Mouse (Mus musculus) left cerebral cortex, adult 18-20 months (tissue): ENCODE measurements around the gene Tnip2. TPM values are rescaled to one million over a fixed set of nuclear protein-coding genes. Genes with fewer than 3 reads are reported as not detected.

Source experiments
- DNase-seq, 2 experiments: peaks; one replicate each; pipeline ENCODE4 v3.0.0; 2021 to 2022; ENCODE audit warnings: low spot score in 2 of 2, mixed read lengths in 1 of 2
- total RNA-seq, 2 experiments: library from RNA; stranded (reverse); gene quantifications; 2 replicates each; pipeline ENCODE4 v1.2.3; 2021

Gene Tnip2
- total RNA-seq, 2 experiments from 2014 or later: 20.2 to 22.0 TPM

DNA sequence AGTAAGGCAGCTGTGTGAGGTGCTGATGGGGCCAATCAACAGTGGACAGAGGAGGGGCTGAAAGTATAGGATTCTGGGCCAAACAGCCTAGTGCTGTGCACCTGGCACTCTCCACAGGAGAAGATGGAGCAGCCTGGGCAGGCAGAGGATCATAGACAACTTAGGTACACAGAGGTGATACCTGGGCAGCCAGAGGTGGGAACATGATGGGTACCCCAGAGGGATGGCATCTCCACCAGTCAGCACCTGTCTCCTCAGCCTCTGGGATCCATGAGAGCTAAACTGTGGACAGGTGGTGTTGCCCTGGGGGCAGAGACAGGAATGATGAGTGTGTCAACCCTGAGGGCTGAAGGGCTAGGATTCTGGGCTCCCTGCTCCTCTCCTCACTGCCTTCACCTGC lies 10.7 kb upstream of the Tnip2 start:
- no peak for DNase-seq

DNA sequence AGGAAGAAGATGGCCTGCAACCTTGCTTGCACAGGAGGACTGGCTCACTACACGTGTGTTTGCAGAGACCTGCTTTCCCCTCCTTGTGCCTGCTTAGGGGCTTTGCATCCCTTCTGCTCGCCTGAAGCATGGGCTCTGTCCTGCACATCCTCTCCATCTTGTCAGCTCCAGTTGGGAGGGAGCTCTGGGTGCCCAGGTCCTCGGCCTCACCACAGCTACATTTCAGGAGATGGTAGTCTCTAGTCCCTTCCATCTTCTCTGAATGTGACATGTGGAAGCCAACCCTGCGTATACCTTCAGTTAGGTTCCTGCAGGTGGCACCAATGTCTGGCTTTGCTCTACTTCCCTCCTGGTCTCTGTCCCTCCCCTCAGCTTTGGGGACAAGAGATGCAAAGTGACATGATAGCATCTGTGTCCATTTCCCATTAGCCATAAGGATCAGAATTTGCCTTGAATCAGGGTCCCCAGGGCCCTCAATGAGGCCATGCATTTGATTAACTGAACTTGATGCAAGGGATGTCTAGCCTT lies 10.2 kb upstream of the Tnip2 start:
- DNase-seq: no peak

DNA sequence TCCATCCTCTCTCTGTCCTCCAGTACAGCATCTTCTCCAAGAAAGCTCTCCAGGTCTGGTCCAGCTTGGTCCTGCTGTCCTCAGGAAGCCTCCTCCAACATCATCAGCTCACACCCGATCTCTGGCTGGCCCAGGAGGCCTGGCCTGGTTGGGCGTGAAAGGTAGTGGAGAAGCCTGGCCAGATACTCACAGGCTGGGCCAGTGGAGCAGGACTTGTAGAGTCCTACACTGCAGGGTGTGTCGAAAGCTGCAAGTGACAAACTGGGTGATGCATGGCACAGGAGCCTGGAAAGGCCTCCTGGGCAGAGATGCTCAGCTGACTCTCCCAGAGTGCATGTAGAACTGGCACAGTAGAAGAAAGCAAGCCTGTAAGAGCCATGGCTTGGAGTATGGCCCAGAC lies 7.5 kb upstream of the Tnip2 start:
- no peak for DNase-seq

DNA sequence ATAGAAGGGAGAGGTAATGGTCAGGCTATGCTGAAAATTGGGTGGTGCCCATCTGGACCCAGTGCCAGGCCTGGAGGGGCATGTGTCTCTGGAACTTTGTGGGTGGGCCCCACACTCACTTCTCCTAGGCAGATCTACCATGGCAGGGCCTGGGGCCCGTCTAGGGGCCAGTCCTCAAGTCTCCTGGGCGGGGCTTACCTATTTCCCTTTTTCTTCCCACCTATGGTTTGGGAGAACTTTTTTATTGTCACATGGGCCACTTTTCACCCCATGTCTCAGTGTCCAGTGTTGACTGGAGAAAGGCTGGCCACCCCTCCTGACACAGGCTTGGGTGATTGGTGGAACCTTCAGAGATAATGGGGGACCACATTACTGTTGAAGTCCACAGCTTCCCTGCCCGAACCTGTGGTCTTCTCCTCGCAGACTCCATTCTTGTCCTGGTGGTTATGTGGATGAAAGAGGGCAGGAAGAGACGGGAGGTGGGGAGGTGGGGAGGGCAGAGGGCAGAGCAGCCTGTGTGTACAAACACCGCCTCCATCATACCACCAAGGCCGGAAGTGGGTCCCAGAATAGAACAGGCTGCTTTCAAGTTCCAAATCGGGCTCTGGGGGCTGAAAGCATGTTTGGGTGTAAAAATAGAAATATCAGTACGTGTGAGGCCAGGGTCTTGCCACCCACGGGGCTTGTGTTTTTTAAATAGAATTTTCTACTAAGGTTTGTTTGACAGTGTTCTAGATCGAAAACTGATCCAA lies 6.8 kb upstream of the Tnip2 start:
- no peak for DNase-seq

DNA sequence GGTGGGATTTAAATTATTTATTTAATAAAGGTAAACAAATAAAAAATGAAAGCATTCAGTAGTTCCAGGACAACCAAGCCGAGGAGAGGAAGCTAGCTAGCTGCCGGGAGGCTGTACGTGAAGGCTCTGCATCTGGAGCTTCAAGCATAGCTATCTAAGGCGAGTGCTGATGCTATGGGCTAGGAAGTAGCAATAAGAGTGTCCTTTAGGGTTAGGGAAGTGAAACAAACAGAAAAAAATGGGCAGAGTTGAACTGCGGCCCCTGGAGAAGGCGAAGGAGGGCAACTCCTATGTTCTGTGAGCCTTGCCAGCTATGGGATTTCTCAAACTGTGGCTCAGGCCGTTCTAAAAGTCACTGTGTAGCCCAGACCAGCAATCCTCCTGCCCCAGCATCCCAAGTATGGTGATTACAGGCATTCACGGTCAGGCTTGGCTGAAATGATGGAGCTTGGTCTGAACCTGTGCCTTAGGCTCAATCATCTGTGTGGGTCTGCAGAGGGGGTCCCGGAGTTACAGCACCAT lies 5.7 kb upstream of the Tnip2 start:
- no peak for DNase-seq

DNA sequence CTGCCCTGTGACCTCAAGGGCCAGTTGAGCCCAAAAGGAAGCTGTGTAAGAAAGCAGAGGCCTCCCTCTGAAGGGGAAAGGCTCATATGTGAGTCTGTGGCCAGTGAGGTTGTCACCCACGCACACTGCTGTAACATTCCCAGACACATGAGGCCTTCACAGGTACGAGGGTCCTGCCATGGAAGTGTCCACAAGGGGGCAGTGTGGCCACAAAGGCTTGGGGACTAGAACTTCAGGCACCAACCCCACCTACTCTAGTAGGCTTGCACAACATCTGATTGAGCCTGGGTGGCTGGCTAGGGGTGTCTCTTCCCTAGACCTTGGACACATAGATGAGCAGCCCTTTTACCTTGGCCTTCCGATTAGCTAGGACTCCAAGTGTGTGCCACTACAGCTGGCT lies 4.1 kb upstream of the Tnip2 start:
- peak; percentile 72 to 85 for DNase-seq

DNA sequence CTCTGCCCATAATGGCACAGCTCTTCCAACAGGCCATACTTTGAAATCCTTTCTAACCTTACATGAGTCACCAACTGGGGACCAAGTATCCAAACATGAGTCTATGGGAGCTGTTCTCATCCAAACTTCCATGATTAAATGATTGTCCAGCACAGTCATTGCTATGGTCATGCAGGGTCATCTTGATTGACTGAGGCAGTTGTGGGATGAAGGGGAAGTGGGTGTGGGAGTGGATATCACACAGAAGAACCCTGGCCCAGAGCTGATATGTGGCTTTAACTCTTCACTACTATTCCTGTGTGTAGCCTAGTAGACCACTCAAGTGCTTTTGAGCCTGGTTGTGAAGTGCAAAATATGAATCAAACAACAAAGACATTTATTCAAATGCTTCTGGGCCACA lies 1.3 kb upstream of the Tnip2 start:
- DNase-seq: no peak

DNA sequence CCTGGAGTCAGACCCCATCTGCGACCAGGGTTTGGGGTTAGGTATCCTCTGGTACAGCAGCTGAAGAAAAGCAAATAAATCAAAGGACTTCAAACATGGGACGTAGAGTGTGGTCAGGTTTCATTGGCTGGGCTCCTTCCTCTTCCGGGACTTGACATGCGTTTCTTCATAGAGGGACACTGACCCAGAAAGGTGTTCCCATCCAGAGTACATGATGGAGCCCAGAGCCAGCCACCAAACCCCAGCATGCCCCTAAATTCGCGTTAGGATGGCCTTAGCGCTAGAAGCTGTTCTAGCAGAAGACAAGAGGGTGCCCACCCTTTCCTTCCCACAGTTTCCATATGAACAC lies 401 bp upstream of the Tnip2 start:
- no peak for DNase-seq

DNA sequence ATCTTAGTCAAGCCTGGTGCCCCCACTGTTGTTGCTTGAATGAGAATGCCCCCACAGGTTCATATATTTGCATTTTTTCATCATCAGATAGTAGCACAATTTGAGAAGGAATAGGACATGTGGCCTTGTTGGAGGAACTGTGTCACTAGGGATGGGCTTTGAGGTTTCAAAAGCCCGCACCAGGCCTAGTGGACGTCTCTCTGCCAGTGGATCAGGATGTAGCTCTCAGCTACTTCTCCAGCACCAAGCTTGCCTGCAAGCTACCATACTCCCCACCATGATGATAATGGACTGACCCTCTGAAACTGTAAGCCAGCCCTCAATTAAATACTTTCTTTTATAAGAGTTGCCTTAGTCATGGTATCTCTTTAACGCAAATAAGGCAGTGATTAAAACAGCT lies 1.3 kb downstream of the Tnip2 start:
- DNase-seq: no peak

DNA sequence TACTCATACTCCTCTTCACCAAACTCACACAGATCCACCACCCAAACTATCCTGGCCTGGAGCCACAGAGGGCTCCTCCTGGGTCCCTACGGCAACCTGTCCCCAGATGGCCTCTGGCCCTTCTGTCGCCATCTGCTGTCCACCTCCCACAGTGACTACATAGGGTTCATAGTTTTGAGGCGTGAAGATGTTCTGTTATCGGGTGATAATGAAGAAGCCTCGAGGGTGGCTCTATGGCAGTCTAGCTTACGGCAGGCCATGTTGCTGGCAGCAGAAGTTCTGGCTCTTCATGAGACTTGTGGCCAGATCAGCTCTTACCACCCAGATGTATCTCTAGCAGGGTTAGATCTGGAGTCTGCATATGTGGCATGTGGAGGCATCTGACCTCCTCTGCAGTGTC lies 11.0 kb downstream of the Tnip2 start:
- DNase-seq: no peak

DNA sequence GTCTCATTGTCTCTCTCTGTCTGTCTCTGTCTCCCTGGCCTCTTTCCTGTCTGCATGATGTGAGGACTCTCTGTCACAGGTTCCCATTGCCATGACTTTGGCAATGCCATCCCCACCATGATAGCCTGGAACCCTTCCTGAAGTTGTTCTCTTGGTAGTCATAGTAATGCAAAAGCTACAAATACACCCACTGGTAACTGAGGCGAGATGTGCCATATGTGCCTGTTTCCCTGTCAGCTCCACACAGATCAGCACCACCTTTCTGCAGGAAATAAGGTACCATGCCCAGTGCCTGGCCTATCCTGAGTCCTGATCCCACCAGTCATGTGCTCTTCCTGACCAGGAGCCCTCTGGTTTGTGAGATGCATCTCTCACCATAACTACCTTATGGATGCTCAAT lies 11.4 kb downstream of the Tnip2 start:
- no peak for DNase-seq

DNA sequence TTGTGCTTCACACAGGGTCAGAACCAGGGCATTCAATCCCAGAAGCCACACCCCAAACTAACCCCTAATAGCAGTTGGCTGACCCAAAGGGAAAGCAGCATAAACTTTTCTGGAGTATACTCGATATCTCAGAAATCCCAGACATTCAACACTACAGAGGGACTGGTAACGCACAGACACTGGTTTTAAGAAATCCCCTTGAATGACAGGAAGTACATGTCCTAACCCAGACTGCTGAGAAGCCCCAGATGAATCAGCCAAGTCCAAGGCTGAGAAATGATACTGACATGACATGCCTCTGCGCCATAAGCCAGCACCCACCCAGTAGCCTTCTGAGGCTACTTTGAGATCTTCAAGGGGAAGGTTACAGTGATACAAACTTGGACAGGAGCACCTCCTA lies 12.2 kb downstream of the Tnip2 start:
- DNase-seq: no peak

DNA sequence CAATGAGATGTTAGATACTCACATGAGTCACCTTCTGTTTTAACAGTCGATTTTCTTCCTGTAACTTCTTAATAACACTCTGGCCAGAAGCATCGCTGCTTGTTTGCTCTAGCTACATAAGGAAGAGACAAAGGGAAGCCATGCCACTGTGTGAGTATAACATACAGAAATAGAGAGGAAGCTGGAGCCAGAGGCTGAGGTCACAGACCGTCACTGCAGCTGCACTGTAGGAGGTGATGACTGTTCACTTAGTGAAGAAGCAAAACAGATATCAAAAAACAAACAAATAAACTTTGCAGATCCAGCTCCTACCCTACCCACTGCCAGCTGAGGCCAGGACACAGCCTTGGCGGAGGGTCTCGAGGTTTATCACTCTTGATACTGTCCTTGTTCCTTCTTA lies 12.9 kb downstream of the Tnip2 start:
- no peak for DNase-seq

DNA sequence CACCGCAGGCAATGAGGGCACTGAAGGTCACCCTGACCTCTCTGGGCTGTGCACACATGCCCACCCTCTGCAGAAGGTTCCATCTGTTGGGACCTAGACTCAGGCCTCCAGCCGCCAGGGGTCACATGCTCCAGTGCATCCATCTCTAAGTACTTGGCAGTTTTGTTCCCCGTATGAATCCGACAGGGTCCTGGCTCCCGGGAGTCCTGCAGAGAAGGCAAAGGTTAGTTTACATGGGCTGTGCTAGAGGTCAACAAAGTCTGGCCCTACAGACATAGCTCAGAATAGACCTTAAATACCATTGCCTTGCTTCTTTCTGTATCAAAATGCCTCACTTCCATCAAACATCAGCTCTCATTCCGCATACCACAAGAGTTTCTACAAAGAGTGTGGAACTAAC lies 17.0 kb downstream of the Tnip2 start:
- DNase-seq: no peak

DNA sequence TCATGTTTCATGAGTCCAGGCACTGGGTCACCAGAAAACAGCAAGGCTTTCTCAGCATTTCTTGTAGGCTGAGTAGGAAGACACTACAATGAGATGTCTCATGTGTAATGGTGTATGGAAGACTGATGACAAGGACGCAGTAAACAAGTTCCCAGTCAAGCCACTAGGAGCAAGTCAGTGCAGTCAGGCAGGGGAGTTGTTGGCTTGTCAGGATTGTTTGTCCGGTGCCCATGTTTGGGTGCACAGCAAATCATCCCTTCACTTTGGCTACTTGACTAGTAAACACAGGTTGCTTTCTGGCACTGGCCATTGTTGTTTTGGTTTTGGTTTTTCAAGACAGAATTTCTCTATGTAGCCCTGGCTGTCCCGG lies 24.4 kb downstream of the Tnip2 start:
- DNase-seq: no peak

DNA sequence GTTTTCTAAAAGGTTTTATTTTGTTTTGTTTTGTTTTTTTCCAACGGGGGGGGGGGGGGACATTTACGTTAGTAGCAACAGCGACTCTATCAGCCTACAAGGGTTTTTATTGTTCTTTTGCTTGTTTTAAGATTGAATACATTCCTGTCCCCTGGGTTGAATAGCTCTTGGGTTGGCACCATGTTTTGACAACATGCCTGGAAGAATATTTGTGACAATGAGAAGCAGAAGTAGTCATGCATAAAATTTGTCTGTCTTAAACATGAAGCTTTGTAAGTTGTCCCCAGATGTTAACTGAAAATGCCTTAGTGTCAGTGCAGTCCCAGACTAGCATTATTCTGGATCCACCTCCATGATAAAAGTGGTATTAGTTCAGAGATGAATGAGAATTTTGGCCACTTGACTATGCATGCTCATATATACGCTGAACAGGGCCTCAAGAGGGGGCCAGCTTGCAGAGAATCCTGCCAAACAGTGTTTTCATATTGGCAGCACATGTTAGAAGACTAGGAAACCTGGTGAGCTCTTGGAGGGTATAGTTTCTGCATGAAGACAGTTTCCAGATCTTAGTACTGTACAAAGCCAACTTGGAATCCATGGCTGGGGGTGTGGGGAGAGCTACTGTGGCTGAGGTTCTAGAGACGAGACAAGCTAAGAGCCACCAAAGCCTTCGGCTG lies 24.9 kb downstream of the Tnip2 start:
- DNase-seq: no peak

DNA sequence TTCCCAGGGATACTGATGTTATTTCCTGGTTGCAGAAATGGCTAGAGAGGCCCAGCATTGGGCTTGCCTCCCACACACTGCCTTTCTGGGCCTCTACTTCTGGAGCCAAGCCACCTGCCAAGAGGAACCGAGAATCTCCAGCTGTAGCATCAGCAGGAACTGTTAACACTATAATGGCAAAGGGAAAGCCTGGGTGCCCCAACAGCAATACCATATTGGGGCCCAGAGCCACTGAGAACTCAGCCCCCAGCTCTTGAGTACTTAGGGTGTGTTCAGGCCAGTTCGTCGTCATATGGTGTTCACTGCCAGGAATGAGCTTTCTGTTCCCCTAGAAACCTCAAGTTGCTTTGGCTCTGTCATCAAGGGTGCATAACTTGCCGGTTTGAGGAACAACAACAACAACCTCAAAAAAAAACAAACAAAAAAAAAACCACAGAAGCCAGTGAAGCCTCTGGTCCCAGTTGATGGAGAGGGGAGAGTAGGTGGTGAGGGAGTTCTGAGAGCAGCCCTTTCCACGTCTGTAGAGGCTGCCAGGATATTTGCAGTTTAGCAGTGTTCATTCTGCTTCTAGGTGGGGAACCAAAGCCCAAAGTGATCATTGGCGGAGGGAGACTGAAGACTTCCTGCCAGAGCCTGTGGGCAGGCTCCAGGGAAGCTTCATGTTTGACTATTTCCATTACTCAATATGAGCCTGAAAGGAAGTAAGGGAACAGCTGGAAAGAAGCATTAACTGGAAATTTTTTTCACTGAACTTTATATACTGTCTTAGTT lies 26.3 kb downstream of the Tnip2 start:
- peak in 1 of 2 experiments; percentile 36 for DNase-seq

DNA sequence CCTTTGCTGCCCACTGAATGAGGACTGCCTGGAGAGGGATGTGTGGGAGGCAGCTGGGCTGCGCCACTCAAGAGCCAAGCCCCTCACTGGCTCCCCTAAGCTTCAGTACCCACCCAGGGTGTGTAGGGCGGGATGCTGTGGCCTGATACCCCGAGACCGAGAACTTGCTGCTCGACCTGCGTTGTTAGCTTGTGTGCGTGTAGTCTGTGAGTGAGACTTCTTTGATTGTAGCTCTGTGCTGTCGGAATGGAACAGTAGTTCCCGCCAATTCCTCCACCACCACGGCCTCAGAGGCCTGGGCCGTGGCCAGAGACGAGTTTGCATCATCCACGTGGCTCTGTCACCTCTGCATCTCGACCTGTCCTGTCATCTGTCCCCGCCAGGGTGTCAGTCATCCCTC lies 28.1 kb downstream of the Tnip2 start:
- DNase-seq: no peak

DNA sequence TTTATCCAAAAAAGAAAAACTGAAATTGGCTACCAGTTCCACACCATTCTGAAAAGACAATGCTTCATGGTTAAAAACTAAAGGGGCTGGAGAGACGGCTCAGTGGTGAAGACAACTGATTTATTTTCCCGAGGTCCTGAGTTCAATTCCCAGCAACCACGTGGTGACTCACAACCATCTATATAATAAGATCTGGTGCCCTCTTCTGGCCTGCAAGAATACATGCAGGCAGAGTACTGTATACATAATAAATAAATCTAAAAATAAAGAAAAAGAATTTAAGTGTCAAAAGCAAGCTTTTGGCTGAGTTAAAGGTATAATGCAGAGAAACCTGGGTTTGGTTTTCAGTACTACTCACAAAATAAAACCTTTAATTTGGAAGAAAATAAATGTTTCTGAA lies 32.9 kb downstream of the Tnip2 start:
- no peak for DNase-seq

DNA sequence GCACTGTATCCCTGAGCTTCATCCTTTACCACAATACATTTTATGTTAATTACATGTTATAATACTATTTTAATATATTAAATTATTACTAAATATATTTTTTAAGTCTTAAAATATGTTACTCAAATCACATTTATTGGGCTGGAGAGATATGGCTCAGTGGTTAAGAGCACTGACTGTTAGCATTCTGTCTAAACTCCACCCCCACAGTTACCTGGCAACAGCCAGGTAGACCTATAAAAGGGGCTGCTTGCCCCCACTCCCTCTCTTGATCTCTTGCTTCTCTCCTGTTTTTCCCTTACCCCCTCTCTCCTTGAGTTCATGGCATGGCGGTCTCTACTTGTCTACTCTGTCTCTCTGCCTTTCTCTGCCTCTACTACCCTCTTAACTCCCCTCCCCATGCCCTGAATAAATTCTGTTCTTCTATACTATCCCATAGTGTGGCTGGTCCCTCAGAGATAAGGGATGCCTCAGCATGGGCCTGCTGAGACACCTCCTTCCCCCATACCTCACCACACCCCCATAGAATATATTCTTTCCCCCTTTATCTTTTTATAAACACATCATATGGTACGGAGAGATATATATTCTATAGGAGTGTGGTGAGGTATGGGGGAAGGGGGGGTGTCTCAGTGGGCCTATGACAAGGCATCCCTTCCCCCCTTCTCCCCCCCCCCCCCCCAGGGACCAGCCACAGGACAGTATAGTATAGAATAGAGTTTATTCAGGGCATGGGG lies 45.6 kb downstream of the Tnip2 start:
- DNase-seq: no peak

DNA sequence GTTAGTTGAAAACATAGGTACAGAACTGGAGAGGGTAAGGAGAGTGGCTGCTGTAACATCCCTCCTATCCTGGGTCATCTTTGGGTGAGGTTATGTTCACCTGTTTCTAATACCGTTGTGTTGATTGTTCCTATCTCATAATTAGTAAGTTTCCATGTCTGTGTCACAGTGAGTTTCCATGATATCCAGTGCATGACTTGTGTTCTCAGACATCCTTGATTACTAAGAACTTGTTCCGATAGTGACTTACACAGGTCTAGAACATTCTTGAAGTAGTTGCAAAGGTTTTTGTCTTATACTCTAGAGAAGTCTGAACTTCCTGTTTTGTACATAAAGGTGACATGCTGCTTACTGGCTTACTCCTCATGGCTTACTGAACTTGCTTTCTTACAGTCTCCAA lies 47.1 kb downstream of the Tnip2 start:
- no peak for DNase-seq
